Comparison of ENCODE assay signal across 8 mouse cellular contexts in the genomic region with DNA sequence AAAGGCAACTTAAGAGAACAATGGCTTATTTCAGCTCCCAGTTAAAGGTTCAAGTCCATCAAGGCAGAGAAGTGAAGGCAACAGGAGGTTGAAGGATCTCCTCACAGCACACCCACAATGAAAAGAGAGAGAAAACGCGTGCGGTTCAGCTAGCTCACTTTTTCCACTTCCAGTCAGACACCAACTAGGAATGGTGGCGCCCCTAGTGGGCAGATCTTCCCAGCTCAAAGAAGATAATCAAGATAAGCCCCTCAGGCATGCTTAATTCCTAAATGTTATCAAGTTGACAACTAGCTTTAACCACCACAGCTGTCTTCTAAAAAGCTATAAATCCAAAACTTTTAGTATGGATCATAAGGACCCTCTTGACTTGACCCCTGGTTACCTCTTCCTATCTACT. TPM values are rescaled to one million over a fixed set of nuclear protein-coding genes. Genes with fewer than 3 reads are reported as not detected.
DNase-seq lines count a peak whose midpoint lies in the region; ATAC-seq lines count a peak whose summit lies in the region.

No protein-coding gene starts in this region.

- no peak overlapping the region for H3K27ac ChIP-seq in forebrain, embryonic 10.5 days
- no peak overlapping the region for H3K27ac ChIP-seq in forebrain, embryonic 16.5 days (ENCODE audit: low read length)

- peaks cover 23% of the 10 kb centered on the region for H3K27me3 ChIP-seq in forebrain, embryonic 10.5 days (ENCODE audit: poor library complexity, severe bottlenecking)
- H3K27me3 ChIP-seq in forebrain, embryonic 16.5 days (replicated peaks; ENCODE audit: control insufficient read depth, insufficient read depth, low read length) = peaks cover 6% of the 10 kb centered on the region; the same call in 1 of the 2 replicates

- H3K9ac ChIP-seq in forebrain, embryonic 16.5 days (replicated peaks; ENCODE audit: low read depth, low read length) = no peak overlapping the region

- no peak for ATAC-seq in forebrain, embryonic 16.5 days

- peaks cover 28% of the 10 kb centered on the region for H3K4me1 ChIP-seq in forebrain, embryonic 10.5 days
- peaks cover 10% of the 10 kb centered on the region for H3K4me1 ChIP-seq in forebrain, embryonic 16.5 days (replicated peaks; ENCODE audit: control insufficient read depth, insufficient read depth, low read length)

- WGBS in forebrain, embryonic 10.5 days = 12% methylated on average over 4 of the region's 4 CpGs
- WGBS in forebrain, embryonic 16.5 days = 6% methylated on average over 4 of the region's 4 CpGs

- peaks cover 8% of the 10 kb centered on the region for H3K36me3 ChIP-seq in forebrain, embryonic 10.5 days (replicated peaks)
- H3K36me3 ChIP-seq in forebrain, embryonic 16.5 days (ENCODE audit: control insufficient read depth, insufficient read depth) = no peaks in the 10 kb centered on the region

- DNase-seq in forebrain, embryonic 10.5 days (ENCODE audit: extremely low spot score, low spot score) = peak; percentile 58
- peak; percentile 82 for DNase-seq in CD4-positive helper T cell, adult 2 months (ENCODE audit: low read depth, low spot score)
- peak; percentile 37 for DNase-seq in brain, adult 2 months (ENCODE audit: low read depth, low spot score)
- DNase-seq in gastrocnemius, postnatal 14 days = peak; percentile 67
- DNase-seq in kidney, adult 9 months = peak; percentile 76
- DNase-seq in lung, postnatal 10 days = peak; percentile 79
- peak; percentile 32 to 80 for DNase-seq in spleen, adult 18-20 months

- intact Hi-C loops in gastrocnemius, postnatal 14 days (cut with DNase I; ENCODE audit: low total_unique reads) = no loop called here

- no peaks in the 10 kb centered on the region for H3K9me3 ChIP-seq in forebrain, embryonic 10.5 days
- no peaks in the 10 kb centered on the region for H3K9me3 ChIP-seq in forebrain, embryonic 16.5 days (ENCODE audit: control insufficient read depth, low read length)

- no peak overlapping the region for H3K4me2 ChIP-seq in forebrain, embryonic 16.5 days (ENCODE audit: low read length)

- peak overlapping the region; percentile 82; the same call in 1 of the 2 replicates for H3K4me3 ChIP-seq in forebrain, embryonic 10.5 days
- no peak overlapping the region for H3K4me3 ChIP-seq in forebrain, embryonic 16.5 days (replicated peaks; ENCODE audit: low read length)

RNA-seq across cellular contexts. Expression of gene Pxmp2, which starts 1.4 kb away (rescaled TPM):
- polyA plus RNA-seq in forebrain, embryonic 10.5 days (2016; fragmentation: Nextera tagmentation; extraction: Ambion mirVana) = 15.3 and 15.6 TPM in 2 replicates
- polyA plus RNA-seq in forebrain, embryonic 16.5 days (2015; fragmentation: Nextera tagmentation; extraction: Ambion mirVana) = 5.3 and 7.3 TPM in 2 replicates
- 10 to 100 TPM; 28.5 to 37.3 TPM for total RNA-seq in gastrocnemius, postnatal 14 days (2021)

RNA-seq across cellular contexts. Expression of gene Pole, which starts 1.6 kb away (rescaled TPM):
- polyA plus RNA-seq in forebrain, embryonic 10.5 days (2016; fragmentation: Nextera tagmentation; extraction: Ambion mirVana) = 52.2 and 60.3 TPM in 2 replicates
- 12.4 and 13.7 TPM in 2 replicates for polyA plus RNA-seq in forebrain, embryonic 16.5 days (2015; fragmentation: Nextera tagmentation; extraction: Ambion mirVana)
- 1 to 10 TPM; 2.5 TPM for total RNA-seq in gastrocnemius, postnatal 14 days (2021)

RNA-seq across cellular contexts. Expression of gene Pgam5, which starts 14.8 kb away (rescaled TPM):
- polyA plus RNA-seq in forebrain, embryonic 10.5 days (2016; fragmentation: Nextera tagmentation; extraction: Ambion mirVana) = 102 and 105 TPM in 2 replicates
- polyA plus RNA-seq in forebrain, embryonic 16.5 days (2015; fragmentation: Nextera tagmentation; extraction: Ambion mirVana) = 101 and 108 TPM in 2 replicates
- 10 to 100 TPM; 20.5 to 23.7 TPM for total RNA-seq in gastrocnemius, postnatal 14 days (2021)

RNA-seq across cellular contexts. Expression of gene Ankle2, which starts 53.7 kb away (rescaled TPM):
- 28.5 and 30.2 TPM in 2 replicates for polyA plus RNA-seq in forebrain, embryonic 10.5 days (2016; fragmentation: Nextera tagmentation; extraction: Ambion mirVana)
- 25.2 and 29.1 TPM in 2 replicates for polyA plus RNA-seq in forebrain, embryonic 16.5 days (2015; fragmentation: Nextera tagmentation; extraction: Ambion mirVana)
- 10 to 100 TPM; 20.9 to 21.2 TPM for total RNA-seq in gastrocnemius, postnatal 14 days (2021)

RNA-seq across cellular contexts. Expression of gene P2rx2, which starts 58.5 kb away (rescaled TPM):
- polyA plus RNA-seq in forebrain, embryonic 10.5 days (2016; fragmentation: Nextera tagmentation; extraction: Ambion mirVana) = 0.49 and 0.74 TPM in 2 replicates
- 7.6 and 7.7 TPM in 2 replicates for polyA plus RNA-seq in forebrain, embryonic 16.5 days (2015; fragmentation: Nextera tagmentation; extraction: Ambion mirVana)
- total RNA-seq in gastrocnemius, postnatal 14 days (2021) = not detected
